Mouse (Mus musculus) E14TG2a.4 (cell line): ENCODE results near the gene Lrba.

Experiments
- CTCF ChIP-seq: conservative IDR thresholded peaks from 2 replicates; pipeline ENCODE4 v1.5.1; 2014; ENCODE audit warnings: low read length
- NANOG ChIP-seq: IDR thresholded peaks from 2 replicates; pipeline ENCODE4 v1.6.1; 2014; ENCODE audit warnings: borderline replicate concordance, low read length, mixed read lengths

GRCm38 (mm10) chr3:86184546-86184945 lies 39.9 kb upstream of the Lrba start:
- TF ChIP-seq CTCF (no peak), NANOG (no peak)
